ENCODE assay signal across 23 mouse cellular contexts in the genomic region with DNA sequence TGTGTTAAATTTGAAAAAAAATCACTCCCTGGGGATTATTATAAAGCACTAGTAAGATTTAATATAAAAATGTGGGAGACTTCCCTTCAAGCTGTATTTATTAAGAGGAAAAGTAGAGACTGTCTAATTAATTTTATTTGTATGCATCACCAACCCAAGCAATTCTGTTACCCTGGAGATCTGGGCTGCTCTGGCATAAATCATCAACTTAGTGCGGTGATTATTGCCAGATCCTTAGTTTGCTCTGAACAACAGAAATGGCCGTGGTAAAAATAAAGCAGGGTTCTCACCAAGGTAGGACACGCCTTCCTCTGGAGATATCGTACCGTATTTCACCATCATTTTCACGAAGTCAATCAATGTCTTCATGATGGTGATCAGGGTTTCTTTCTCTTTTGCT. TPM values are rescaled to one million over a fixed set of nuclear protein-coding genes. Genes with fewer than 3 reads are reported as not detected.
DNase-seq lines count a peak whose midpoint lies in the region; ATAC-seq and TF ChIP-seq lines count a peak whose summit lies in the region.
"Had no signal": no experiment of that assay in that cellular context is flagged by ENCODE, and none has a peak within 500 bp of the region (broad histone marks: within the 10 kb centered on the region; RNA-seq: fewer than 3 reads in every experiment).

No protein-coding gene starts in this region.

- DNase-seq in heart, adult 11 months, result peak; percentile 21
- DNase-seq in heart, postnatal 10 days, result no peak
- peak; percentile 28 for DNase-seq in layer of hippocampus, adult 11-12 months (ENCODE audit: low spot score)
- no peak for DNase-seq in layer of hippocampus, postnatal 36 days
- DNase-seq in midbrain, postnatal 0 days (ENCODE audit: low spot score), result peak; percentile 42
- DNase-seq in midbrain, embryonic 14.5 days, result no peak
- peak; percentile 44 for DNase-seq in brain, embryonic 14.5 days (ENCODE audit: low read depth)
- no peak for DNase-seq in testis, postnatal 10 days (ENCODE audit: low spot score)
- DNase-seq: adrenal gland, postnatal 14 days; cerebellum, adult 11 months; cerebellum, adult 8-10 months; cerebellum, postnatal 14 days; embryo, embryonic 11 days; gastrocnemius, postnatal 36 days; heart, adult 18-20 months; heart, postnatal 14 days had no signal

- H3K27me3 ChIP-seq in midbrain, postnatal 0 days (ENCODE audit: insufficient read depth, low read length), result no peaks in the 10 kb centered on the region
- no peaks in the 10 kb centered on the region for H3K27me3 ChIP-seq in midbrain, embryonic 14.5 days (ENCODE audit: control insufficient read depth, insufficient read depth, low read length)
- H3K27me3 ChIP-seq: embryonic facial prominence, embryonic 15.5 days; hindbrain, embryonic 15.5 days had no signal

- no peaks in the 10 kb centered on the region for H3K9me3 ChIP-seq in midbrain, postnatal 0 days (ENCODE audit: low read length)
- no peaks in the 10 kb centered on the region for H3K9me3 ChIP-seq in midbrain, embryonic 14.5 days (ENCODE audit: control insufficient read depth, low read length)
- H3K9me3 ChIP-seq: embryonic facial prominence, embryonic 15.5 days; forebrain, embryonic 10.5 days; heart, embryonic 10.5 days; hindbrain, embryonic 15.5 days had no signal

- TF ChIP-seq CTCF in midbrain, postnatal 0 days (IDR thresholded peaks at IDR 0.05), result no peak
- TF ChIP-seq CTCF in brain, embryonic 14.5 days (IDR thresholded peaks at IDR 0.05; ENCODE audit: borderline replicate concordance, extremely low read depth, insufficient read depth, insufficient read length), result no peak

- intact Hi-C loops in heart, postnatal 10 days (cut with DNase I), result no loop called here

- peaks cover 53% of the 10 kb centered on the region for H3K36me3 ChIP-seq in midbrain, postnatal 0 days (ENCODE audit: insufficient read depth, low read length)
- peaks cover 85% of the 10 kb centered on the region for H3K36me3 ChIP-seq in midbrain, embryonic 14.5 days (ENCODE audit: control insufficient read depth, insufficient read depth, low read length)
- H3K36me3 ChIP-seq: embryonic facial prominence, embryonic 15.5 days; heart, embryonic 10.5 days had no signal

- no peak for TF ChIP-seq POLR2A in brain, embryonic 14.5 days (IDR thresholded peaks at IDR 0.05; ENCODE audit: borderline replicate concordance, extremely low read depth, insufficient read depth, insufficient read length, poor library complexity, severe bottlenecking)

- no peak for ATAC-seq in midbrain, postnatal 0 days (ENCODE audit: low FRiP score)
- no peak for ATAC-seq in midbrain, embryonic 14.5 days (ENCODE audit: low FRiP score, low TSS enrichment)

- no peak overlapping the region for H3K27ac ChIP-seq in midbrain, postnatal 0 days (ENCODE audit: low read depth, low read length)
- no peak overlapping the region for H3K27ac ChIP-seq in midbrain, embryonic 14.5 days (replicated peaks; ENCODE audit: low read depth, low read length)
- H3K27ac ChIP-seq: embryonic facial prominence, embryonic 15.5 days; forebrain, embryonic 10.5 days; heart, embryonic 10.5 days; hindbrain, embryonic 15.5 days had no signal

- WGBS in midbrain, postnatal 0 days, result 89% methylated on average over 6 of the region's 6 CpGs
- whole genome bisulfite sequencing in midbrain, embryonic 14.5 days, result 87% methylated on average over 6 of the region's 6 CpGs

- no peaks in the 10 kb centered on the region for H3K4me1 ChIP-seq in midbrain, postnatal 0 days (ENCODE audit: insufficient read depth, low read length)
- no peaks in the 10 kb centered on the region for H3K4me1 ChIP-seq in midbrain, embryonic 14.5 days (ENCODE audit: control insufficient read depth, insufficient read depth, low read length)
- H3K4me1 ChIP-seq: embryonic facial prominence, embryonic 15.5 days; forebrain, embryonic 10.5 days; heart, embryonic 10.5 days; hindbrain, embryonic 15.5 days had no signal

- no peak overlapping the region for H3K4me3 ChIP-seq in midbrain, postnatal 0 days (ENCODE audit: low read depth, low read length)
- no peak overlapping the region for H3K4me3 ChIP-seq in midbrain, embryonic 14.5 days (replicated peaks; ENCODE audit: low read depth, low read length)
- H3K4me3 ChIP-seq: embryonic facial prominence, embryonic 15.5 days; erythroblast, embryonic 14.5 days; forebrain, embryonic 10.5 days; heart, embryonic 10.5 days; hindbrain, embryonic 15.5 days had no signal

- no peak overlapping the region for H3K9ac ChIP-seq in midbrain, postnatal 0 days (replicated peaks; ENCODE audit: low read length, poor library complexity, severe bottlenecking)
- no peak overlapping the region for H3K9ac ChIP-seq in midbrain, embryonic 14.5 days (replicated peaks; ENCODE audit: low read length)
- H3K9ac ChIP-seq: embryonic facial prominence, embryonic 15.5 days; hindbrain, embryonic 15.5 days had no signal

- H3K4me2 ChIP-seq in midbrain, postnatal 0 days (ENCODE audit: low read depth, low read length, poor library complexity, severe bottlenecking), result no peak overlapping the region
- no peak overlapping the region for H3K4me2 ChIP-seq in midbrain, embryonic 14.5 days (ENCODE audit: low read length)
- H3K4me2 ChIP-seq: embryonic facial prominence, embryonic 15.5 days; hindbrain, embryonic 15.5 days had no signal

RNA-seq across cellular contexts. Expression of a gene that starts 18.5 kb away (rescaled TPM):
- total RNA-seq in heart, postnatal 10 days (2021), result under 1 TPM; 0.32 to 0.86 TPM
- total RNA-seq in layer of hippocampus, postnatal 36 days (2021), result 100 to 1,000 TPM; 279 to 282 TPM
- 115 and 126 TPM in 2 replicates for total RNA-seq in midbrain, postnatal 0 days (2014; rRNA removed)
- 125 and 139 TPM in 2 replicates for polyA plus RNA-seq in midbrain, postnatal 0 days (2015; fragmentation: Nextera tagmentation; extraction: Ambion mirVana)
- 122 and 125 TPM in 2 replicates for polyA plus RNA-seq in midbrain, embryonic 14.5 days (2014; fragmentation: Nextera tagmentation; extraction: Ambion mirVana)
- polyA plus RNA-seq in brain, embryonic 14.5 days (2012; rRNA removed), result 74.6 and 96.1 TPM in 2 replicates
- total RNA-seq: common myeloid progenitor, adult 5-6 weeks; hematopoietic stem cell, adult 5-6 weeks had no signal
- polyA plus RNA-seq: erythroblast, embryonic 14.5 days had no signal

RNA-seq across cellular contexts. Expression of a gene that starts 39.8 kb away (rescaled TPM):
- total RNA-seq in heart, postnatal 10 days (2021), result 10 to 100 TPM in 1 of 2 experiments, 1 to 10 TPM in 1; 9.8 to 11.2 TPM
- 10 to 100 TPM; 61.8 to 65.8 TPM for total RNA-seq in layer of hippocampus, postnatal 36 days (2021)
- total RNA-seq in midbrain, postnatal 0 days (2014; rRNA removed), result 29.2 and 32.4 TPM in 2 replicates
- 33.6 and 39.4 TPM in 2 replicates for polyA plus RNA-seq in midbrain, postnatal 0 days (2015; fragmentation: Nextera tagmentation; extraction: Ambion mirVana)
- polyA plus RNA-seq in midbrain, embryonic 14.5 days (2014; fragmentation: Nextera tagmentation; extraction: Ambion mirVana), result 29.0 and 34.3 TPM in 2 replicates
- polyA plus RNA-seq in brain, embryonic 14.5 days (2012; rRNA removed), result 19.5 and 22.2 TPM in 2 replicates
- polyA plus RNA-seq: erythroblast, embryonic 14.5 days had no signal

RNA-seq across cellular contexts. Expression of a gene that starts 54.2 kb away (rescaled TPM):
- 1 to 10 TPM; 5.0 to 6.6 TPM for total RNA-seq in heart, postnatal 10 days (2021)
- 100 to 1,000 TPM; 370 to 392 TPM for total RNA-seq in layer of hippocampus, postnatal 36 days (2021)
- 168 and 210 TPM in 2 replicates for total RNA-seq in midbrain, postnatal 0 days (2014; rRNA removed)
- polyA plus RNA-seq in midbrain, postnatal 0 days (2015; fragmentation: Nextera tagmentation; extraction: Ambion mirVana), result 379 and 434 TPM in 2 replicates
- 244 and 248 TPM in 2 replicates for polyA plus RNA-seq in midbrain, embryonic 14.5 days (2014; fragmentation: Nextera tagmentation; extraction: Ambion mirVana)
- 51.1 and 74.5 TPM in 2 replicates for polyA plus RNA-seq in brain, embryonic 14.5 days (2012; rRNA removed)
- total RNA-seq: common myeloid progenitor, adult 5-6 weeks; hematopoietic stem cell, adult 5-6 weeks had no signal
- polyA plus RNA-seq: erythroblast, embryonic 14.5 days had no signal

Comparison
In these comparisons a context has a peak if more than half of its experiments do, and no peak if none do; other contexts are left out.
1. DNase-seq: peak in heart, adult 11 months (single experiment), layer of hippocampus, adult 11-12 months (single experiment), midbrain, postnatal 0 days (single experiment) and brain, embryonic 14.5 days (single experiment); none in heart, postnatal 10 days (0 of 2), layer of hippocampus, postnatal 36 days (0 of 2), midbrain, embryonic 14.5 days (single experiment) and testis, postnatal 10 days (single experiment).
2. RNA of a gene that starts 18.5 kb away (total RNA-seq): 279 to 282 TPM in layer of hippocampus, postnatal 36 days and 115 to 126 TPM in midbrain, postnatal 0 days; 0.32 to 0.86 TPM in heart, postnatal 10 days; every median in the first group is over 10 times any median in the second.
3. RNA of a gene that starts 54.2 kb away (total RNA-seq): 370 to 392 TPM in layer of hippocampus, postnatal 36 days and 168 to 210 TPM in midbrain, postnatal 0 days; 5.0 to 6.6 TPM in heart, postnatal 10 days; every median in the first group is over 10 times any median in the second.